Mouse (Mus musculus): ENCODE measurements around the gene Samt3.

The Samt3 gene

GRCm38 (mm10) chrX:86043899-86044298, at the start of gene Samt3:
Gene Samt3, plus strand, starts transcription at chrX:86044199.
- CTCF ChIA-PET = no interaction called here
- POLR2A ChIA-PET = interaction anchor here in 1 of 4 experiments (0.6 kb wide), 1 partner anchor 362 kb away, joined by 3 read pairs; no protein-coding TSS in a partner anchor

- CTCF ChIA-PET = interaction anchor here in 1 of 4 experiments (0.8 kb wide), 1 partner anchor 97 kb away, joined by 4 read pairs; no protein-coding TSS in a partner anchor
- POLR2A ChIA-PET = interaction anchor here in 1 of 4 experiments (1.2 to 1.8 kb wide), 2 partner anchors 175 to 176 kb away, joined by 4 to 11 read pairs; partner anchors contain the start of gene Nr0b1
Observed at GRCm38 (mm10) chrX:86016591-86016990, 27.4 kb upstream of the Samt3 start.

GRCm38 (mm10) chrX:86088672-86089071, 44.7 kb downstream of the Samt3 start:
- CTCF ChIA-PET = no interaction called here
- POLR2A ChIA-PET = no interaction called here
